Comparison of ENCODE assay signal across 22 mouse cellular contexts in genomic region chr1:132422912-132423696, GRCm38 (mm10). TPM values are rescaled to one million over a fixed set of nuclear protein-coding genes. Genes with fewer than 3 reads are reported as not detected.
DNase-seq lines count a peak whose midpoint lies in the region; ATAC-seq and TF ChIP-seq lines count a peak whose summit lies in the region.
"Had no signal": no experiment of that assay in that cellular context is flagged by ENCODE, and none has a peak within 500 bp of the region (broad histone marks: within the 10 kb centered on the region; RNA-seq: fewer than 3 reads in every experiment).

No protein-coding gene starts in this region.

- H3K9me3 ChIP-seq in midbrain, postnatal 0 days (ENCODE audit: low read length) = no peaks in the 10 kb centered on the region
- no peaks in the 10 kb centered on the region for H3K9me3 ChIP-seq in midbrain, embryonic 11.5 days (ENCODE audit: control insufficient read depth, low read length)
- H3K9me3 ChIP-seq: heart, embryonic 12.5 days; hindbrain, embryonic 10.5 days; intestine, embryonic 15.5 days; kidney, embryonic 15.5 days; liver, embryonic 12.5 days; midbrain, embryonic 13.5 days had no signal

- H3K4me2 ChIP-seq in midbrain, postnatal 0 days (ENCODE audit: low read depth, low read length, poor library complexity, severe bottlenecking) = no peak overlapping the region
- H3K4me2 ChIP-seq in midbrain, embryonic 11.5 days = no peak overlapping the region
- H3K4me2 ChIP-seq: heart, embryonic 12.5 days; intestine, embryonic 15.5 days; kidney, embryonic 15.5 days; liver, embryonic 12.5 days; midbrain, embryonic 13.5 days had no signal

- no peak for ATAC-seq in midbrain, postnatal 0 days (ENCODE audit: low FRiP score)
- no peak for ATAC-seq in midbrain, embryonic 11.5 days (ENCODE audit: low FRiP score)
- peak; percentile 68 for ATAC-seq in granulocyte monocyte progenitor cell, adult 5-6 weeks (replicated peaks; ENCODE audit: poor library complexity, severe bottlenecking)
- ATAC-seq: activated CD4-positive, CD25-positive, alpha-beta regulatory T cell, adult 4 months; forebrain, embryonic 14.5 days; hindbrain, embryonic 16.5 days; intestine, embryonic 15.5 days; liver, embryonic 12.5 days; midbrain, embryonic 13.5 days had no signal

- H3K4me3 ChIP-seq in layer of hippocampus, adult 2 months = no peak overlapping the region
- H3K4me3 ChIP-seq in midbrain, postnatal 0 days (ENCODE audit: low read depth, low read length) = no peak overlapping the region
- no peak overlapping the region for H3K4me3 ChIP-seq in midbrain, embryonic 11.5 days (ENCODE audit: low read depth, low read length)
- H3K4me3 ChIP-seq: heart, embryonic 12.5 days; hindbrain, embryonic 10.5 days; intestine, embryonic 15.5 days; kidney, embryonic 15.5 days; liver, embryonic 12.5 days; midbrain, embryonic 13.5 days had no signal

- peak; percentile 52 for TF ChIP-seq CTCF in layer of hippocampus, adult 2 months (conservative IDR thresholded peaks at IDR 0.05)
- 0 out of 2 replicates have a peak, but pooled peaks have one; percentile 19 for TF ChIP-seq CTCF in midbrain, postnatal 0 days (IDR thresholded peaks at IDR 0.05)

- H3K4me1 ChIP-seq in midbrain, postnatal 0 days (ENCODE audit: insufficient read depth, low read length) = peaks cover 10% of the 10 kb centered on the region; the same call in 1 of the 2 replicates
- peaks cover 13% of the 10 kb centered on the region; the same call in 1 of the 2 replicates for H3K4me1 ChIP-seq in midbrain, embryonic 11.5 days (ENCODE audit: control insufficient read depth, insufficient read depth, low read length)
- H3K4me1 ChIP-seq: intestine, embryonic 15.5 days had no signal

- DNase-seq in layer of hippocampus, adult 2 months (ENCODE audit: low spot score in 2 of 2) = no peak
- DNase-seq in layer of hippocampus, postnatal 10 days (ENCODE audit: low spot score in 2 of 2) = no peak
- no peak for DNase-seq in midbrain, postnatal 0 days (ENCODE audit: low spot score)
- no peak for DNase-seq in midbrain, embryonic 11.5 days (ENCODE audit: low spot score, missing footprints)
- DNase-seq in right cerebral cortex, postnatal 36 days (ENCODE audit: low spot score in 2 of 2) = no peak
- no peak for DNase-seq in Muller cell, postnatal 12 days (ENCODE audit: inconsistent ontology term)
- DNase-seq: adrenal gland, adult 8-10 months; cerebellum, adult 18-20 months; heart, postnatal 10 days; right cerebral cortex, postnatal 14 days; spleen, adult 18-20 months; thymus, postnatal 25 days had no signal

- H3K27me3 ChIP-seq in midbrain, postnatal 0 days (ENCODE audit: insufficient read depth, low read length) = no peaks in the 10 kb centered on the region
- no peaks in the 10 kb centered on the region for H3K27me3 ChIP-seq in midbrain, embryonic 11.5 days (ENCODE audit: control insufficient read depth, insufficient read depth, low read length)
- H3K27me3 ChIP-seq: heart, embryonic 12.5 days; intestine, embryonic 15.5 days; kidney, embryonic 15.5 days; liver, embryonic 12.5 days; midbrain, embryonic 13.5 days had no signal

- WGBS in midbrain, postnatal 0 days = 95% methylated on average over 5 of the region's 5 CpGs
- 94% methylated on average over 5 of the region's 5 CpGs for WGBS in midbrain, embryonic 11.5 days

- no peak overlapping the region for H3K27ac ChIP-seq in layer of hippocampus, adult 2 months
- H3K27ac ChIP-seq in midbrain, postnatal 0 days (ENCODE audit: low read depth, low read length) = no peak overlapping the region
- H3K27ac ChIP-seq in midbrain, embryonic 11.5 days (ENCODE audit: low read depth, low read length) = no peak overlapping the region
- H3K27ac ChIP-seq: hindbrain, embryonic 10.5 days; intestine, embryonic 15.5 days; kidney, embryonic 15.5 days; liver, embryonic 12.5 days; midbrain, embryonic 13.5 days had no signal

- no peak overlapping the region for H3K9ac ChIP-seq in midbrain, postnatal 0 days (replicated peaks; ENCODE audit: low read length, poor library complexity, severe bottlenecking)
- H3K9ac ChIP-seq in midbrain, embryonic 11.5 days (ENCODE audit: low read length) = no peak overlapping the region
- H3K9ac ChIP-seq: heart, embryonic 12.5 days; intestine, embryonic 15.5 days; kidney, embryonic 15.5 days; liver, embryonic 12.5 days; midbrain, embryonic 13.5 days had no signal

- no peaks in the 10 kb centered on the region for H3K36me3 ChIP-seq in midbrain, postnatal 0 days (ENCODE audit: insufficient read depth, low read length)
- H3K36me3 ChIP-seq in midbrain, embryonic 11.5 days (ENCODE audit: control insufficient read depth, insufficient read depth, low read length) = peaks cover 3% of the 10 kb centered on the region; the same call in 1 of the 2 replicates

RNA-seq across cellular contexts. Expression of gene Dstyk, which starts 5.7 kb away (rescaled TPM):
- 10 to 100 TPM; 49.0 to 50.2 TPM for total RNA-seq in layer of hippocampus, adult 2 months (2021)
- total RNA-seq in layer of hippocampus, postnatal 10 days (2021) = 10 to 100 TPM; 31.0 to 34.9 TPM
- total RNA-seq in midbrain, postnatal 0 days (2014; rRNA removed) = 14.6 and 21.2 TPM in 2 replicates
- polyA plus RNA-seq in midbrain, postnatal 0 days (2015; fragmentation: Nextera tagmentation; extraction: Ambion mirVana) = 5.4 and 5.6 TPM in 2 replicates
- polyA plus RNA-seq in midbrain, embryonic 11.5 days (2014; fragmentation: Nextera tagmentation; extraction: Ambion mirVana) = 11.6 and 13.0 TPM in 2 replicates
- total RNA-seq in granulocyte monocyte progenitor cell, adult 5-6 weeks (2014; fragmentation: Nextera tagmentation) = 16.4 and 19.2 TPM in 2 replicates
- 18.1 and 43.1 TPM in 2 replicates for total RNA-seq in granulocyte monocyte progenitor cell, adult 5-6 weeks (2017)

RNA-seq across cellular contexts. Expression of gene Tmcc2, which starts 32.0 kb away (rescaled TPM):
- 100 to 1,000 TPM; 242 to 256 TPM for total RNA-seq in layer of hippocampus, adult 2 months (2021)
- 100 to 1,000 TPM; 171 to 181 TPM for total RNA-seq in layer of hippocampus, postnatal 10 days (2021)
- 115 and 152 TPM in 2 replicates for total RNA-seq in midbrain, postnatal 0 days (2014; rRNA removed)
- polyA plus RNA-seq in midbrain, postnatal 0 days (2015; fragmentation: Nextera tagmentation; extraction: Ambion mirVana) = 35.4 and 36.3 TPM in 2 replicates
- polyA plus RNA-seq in midbrain, embryonic 11.5 days (2014; fragmentation: Nextera tagmentation; extraction: Ambion mirVana) = 8.9 and 11.1 TPM in 2 replicates
- 1.5 and 6.2 TPM in 2 replicates for total RNA-seq in granulocyte monocyte progenitor cell, adult 5-6 weeks (2014; fragmentation: Nextera tagmentation)
- 3.7 and 4.2 TPM in 2 replicates for total RNA-seq in granulocyte monocyte progenitor cell, adult 5-6 weeks (2017)

RNA-seq across cellular contexts. Expression of gene Rbbp5, which starts 54.1 kb away (rescaled TPM):
- 10 to 100 TPM; 64.0 to 71.1 TPM for total RNA-seq in layer of hippocampus, adult 2 months (2021)
- 10 to 100 TPM; 36.8 to 37.3 TPM for total RNA-seq in layer of hippocampus, postnatal 10 days (2021)
- total RNA-seq in midbrain, postnatal 0 days (2014; rRNA removed) = 22.6 and 31.4 TPM in 2 replicates
- 25.5 and 25.8 TPM in 2 replicates for polyA plus RNA-seq in midbrain, postnatal 0 days (2015; fragmentation: Nextera tagmentation; extraction: Ambion mirVana)
- polyA plus RNA-seq in midbrain, embryonic 11.5 days (2014; fragmentation: Nextera tagmentation; extraction: Ambion mirVana) = 65.2 and 65.9 TPM in 2 replicates
- 61.6 and 73.4 TPM in 2 replicates for total RNA-seq in granulocyte monocyte progenitor cell, adult 5-6 weeks (2014; fragmentation: Nextera tagmentation)
- 52.7 and 57.8 TPM in 2 replicates for total RNA-seq in granulocyte monocyte progenitor cell, adult 5-6 weeks (2017)

Comparison
In these comparisons a context has a peak if more than half of its experiments do, and no peak if none do; other contexts are left out.
1. RNA of gene Tmcc2, which starts 32.0 kb away (total RNA-seq): 242 to 256 TPM in layer of hippocampus, adult 2 months, 171 to 181 TPM in layer of hippocampus, postnatal 10 days and 115 to 152 TPM in midbrain, postnatal 0 days; 1.5 to 6.2 TPM in granulocyte monocyte progenitor cell, adult 5-6 weeks; every median in the first group is over 10 times any median in the second.